Comparison of ENCODE assay signal across 28 mouse cellular contexts in the genomic region with DNA sequence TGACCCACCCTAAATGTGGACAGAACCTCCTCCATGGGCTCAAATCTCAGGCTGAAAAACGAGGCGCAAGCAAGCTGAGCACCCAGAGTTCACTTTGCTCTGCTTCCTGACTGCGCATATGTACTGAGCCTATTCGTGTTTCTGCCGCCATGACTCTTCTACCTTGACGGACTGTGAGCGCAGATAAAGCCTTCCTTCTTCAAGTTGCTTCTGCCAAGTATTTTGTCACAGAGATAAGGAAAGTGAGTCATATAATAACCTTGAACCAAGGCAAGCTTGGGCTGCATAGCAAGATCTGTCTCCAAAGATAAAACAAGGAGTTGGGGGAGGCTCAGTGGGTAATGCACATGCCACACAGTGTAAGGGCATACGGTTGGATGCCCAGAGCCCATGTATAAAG. TPM values are rescaled to one million over a fixed set of nuclear protein-coding genes. Genes with fewer than 3 reads are reported as not detected.
DNase-seq lines count a peak whose midpoint lies in the region; ATAC-seq and TF ChIP-seq lines count a peak whose summit lies in the region.
"Had no signal": no experiment of that assay in that cellular context is flagged by ENCODE, and none has a peak within 500 bp of the region (broad histone marks: within the 10 kb centered on the region; RNA-seq: fewer than 3 reads in every experiment).

No protein-coding gene starts in this region.

- no peak overlapping the region for H3K9ac ChIP-seq in stomach, embryonic 15.5 days
- H3K9ac ChIP-seq in stomach, postnatal 0 days (ENCODE audit: low read length) = no peak overlapping the region
- H3K9ac ChIP-seq in liver, embryonic 13.5 days = peak overlapping the region; percentile 42
- H3K9ac ChIP-seq: embryonic facial prominence, embryonic 12.5 days; heart, embryonic 15.5 days; limb, embryonic 15.5 days; neural tube, embryonic 15.5 days had no signal

- DNase-seq in stomach, postnatal 0 days (ENCODE audit: low spot score) = no peak
- DNase-seq in liver, embryonic 13.5 days = peak; percentile 52
- no peak for DNase-seq in layer of hippocampus, adult 8-10 months (ENCODE audit: low spot score in 2 of 2)
- no peak for DNase-seq in midbrain, embryonic 10.5 days (ENCODE audit: low spot score)
- no peak for DNase-seq in kidney, adult 11 months
- DNase-seq in gastrocnemius, adult 8-10 months (ENCODE audit: low spot score in 2 of 2) = no peak
- DNase-seq: adrenal gland, postnatal 36 days; B cell, adult 2 months; cerebellum, adult 8-10 months; gastrocnemius, postnatal 10 days; heart, postnatal 4 days; kidney, adult 18-20 months; right cerebral cortex, postnatal 14 days; spleen, adult 18-20 months; thymus, adult 2 months had no signal

- WGBS in stomach, embryonic 15.5 days = 81% methylated on average over 8 of the region's 8 CpGs
- 89% methylated on average over 8 of the region's 8 CpGs for WGBS in stomach, postnatal 0 days
- 26% methylated on average over 8 of the region's 8 CpGs for WGBS in liver, embryonic 13.5 days (ENCODE audit: insufficient replicate concordance)
- 93% methylated on average over 8 of the region's 8 CpGs for WGBS in midbrain, embryonic 10.5 days

- no peak overlapping the region for H3K4me2 ChIP-seq in stomach, embryonic 15.5 days
- H3K4me2 ChIP-seq in stomach, postnatal 0 days (replicated peaks; ENCODE audit: low read depth) = no peak overlapping the region
- H3K4me2 ChIP-seq in liver, embryonic 13.5 days = peak overlapping the region; percentile 33
- H3K4me2 ChIP-seq: embryonic facial prominence, embryonic 12.5 days; heart, embryonic 15.5 days; limb, embryonic 15.5 days; neural tube, embryonic 15.5 days had no signal

- H3K36me3 ChIP-seq in stomach, embryonic 15.5 days = no peaks in the 10 kb centered on the region
- H3K36me3 ChIP-seq in stomach, postnatal 0 days (ENCODE audit: control insufficient read depth, insufficient read depth, low read length) = no peaks in the 10 kb centered on the region
- no peaks in the 10 kb centered on the region for H3K36me3 ChIP-seq in liver, embryonic 13.5 days
- no peaks in the 10 kb centered on the region for H3K36me3 ChIP-seq in midbrain, embryonic 10.5 days
- H3K36me3 ChIP-seq: embryonic facial prominence, embryonic 12.5 days; forebrain, embryonic 10.5 days; heart, embryonic 15.5 days; limb, embryonic 15.5 days; neural tube, embryonic 15.5 days had no signal

- no peak overlapping the region for H3K27ac ChIP-seq in stomach, embryonic 15.5 days
- no peak overlapping the region for H3K27ac ChIP-seq in stomach, postnatal 0 days (replicated peaks)
- H3K27ac ChIP-seq in liver, embryonic 13.5 days = peak overlapping the region; percentile 83
- no peak overlapping the region for H3K27ac ChIP-seq in midbrain, embryonic 10.5 days (replicated peaks)
- H3K27ac ChIP-seq: embryonic facial prominence, embryonic 12.5 days; forebrain, embryonic 10.5 days; heart, embryonic 15.5 days; hindbrain, postnatal 0 days; kidney, postnatal 0 days; layer of hippocampus, adult 2 months; neural tube, embryonic 15.5 days had no signal

- H3K4me3 ChIP-seq in stomach, embryonic 15.5 days (replicated peaks) = no peak overlapping the region
- no peak overlapping the region for H3K4me3 ChIP-seq in stomach, postnatal 0 days (ENCODE audit: low read depth, low read length)
- H3K4me3 ChIP-seq in liver, embryonic 13.5 days (replicated peaks) = no peak overlapping the region
- H3K4me3 ChIP-seq in midbrain, embryonic 10.5 days = no peak overlapping the region
- H3K4me3 ChIP-seq: embryonic facial prominence, embryonic 12.5 days; forebrain, embryonic 10.5 days; heart, embryonic 15.5 days; layer of hippocampus, adult 2 months; limb, embryonic 15.5 days; megakaryocyte, embryonic 14.5 days; neural tube, embryonic 15.5 days had no signal

- peak; percentile 35; the same call in 1 of the 2 replicates for ATAC-seq in stomach, embryonic 15.5 days (ENCODE audit: insufficient read depth, low FRiP score, low read depth)
- no peak for ATAC-seq in stomach, postnatal 0 days (ENCODE audit: low FRiP score, low TSS enrichment)
- peak; percentile 77 for ATAC-seq in erythroblast, adult 5-6 weeks (replicated peaks; ENCODE audit: low FRiP score, poor library complexity, severe bottlenecking)
- peak; percentile 77 for ATAC-seq in liver, embryonic 13.5 days (ENCODE audit: low read depth)
- ATAC-seq: hindbrain, postnatal 0 days; lung, postnatal 0 days; midbrain, embryonic 16.5 days had no signal

- no peak for TF ChIP-seq EP300 in stomach, postnatal 0 days (optimal IDR thresholded peaks at IDR 0.05)

- TF ChIP-seq CTCF in stomach, postnatal 0 days (IDR thresholded peaks at IDR 0.05; ENCODE audit: low read depth) = no peak

- H3K9me3 ChIP-seq in stomach, embryonic 15.5 days = no peaks in the 10 kb centered on the region
- no peaks in the 10 kb centered on the region for H3K9me3 ChIP-seq in stomach, postnatal 0 days (ENCODE audit: control insufficient read depth, low read length)
- H3K9me3 ChIP-seq in liver, embryonic 13.5 days (replicated peaks) = 0 out of 2 replicates have a peak, but pooled peaks cover 5% of the 10 kb centered on the region
- no peaks in the 10 kb centered on the region for H3K9me3 ChIP-seq in midbrain, embryonic 10.5 days (replicated peaks)
- H3K9me3 ChIP-seq: embryonic facial prominence, embryonic 12.5 days; forebrain, embryonic 10.5 days; heart, embryonic 15.5 days; limb, embryonic 15.5 days; neural tube, embryonic 15.5 days had no signal

- H3K27me3 ChIP-seq in stomach, embryonic 15.5 days (replicated peaks) = no peaks in the 10 kb centered on the region
- H3K27me3 ChIP-seq in stomach, postnatal 0 days (ENCODE audit: control insufficient read depth, insufficient read depth, low read length) = no peaks in the 10 kb centered on the region
- H3K27me3 ChIP-seq in liver, embryonic 13.5 days = no peaks in the 10 kb centered on the region
- H3K27me3 ChIP-seq in midbrain, embryonic 10.5 days (ENCODE audit: low read depth, poor library complexity, severe bottlenecking) = no peaks in the 10 kb centered on the region
- H3K27me3 ChIP-seq: embryonic facial prominence, embryonic 12.5 days; heart, embryonic 15.5 days; limb, embryonic 15.5 days; megakaryocyte, embryonic 14.5 days; neural tube, embryonic 15.5 days had no signal

- H3K4me1 ChIP-seq in stomach, embryonic 15.5 days = no peaks in the 10 kb centered on the region
- no peaks in the 10 kb centered on the region for H3K4me1 ChIP-seq in stomach, postnatal 0 days (replicated peaks; ENCODE audit: control insufficient read depth, insufficient read depth)
- H3K4me1 ChIP-seq in liver, embryonic 13.5 days (replicated peaks) = peaks cover 68% of the 10 kb centered on the region
- peaks cover 16% of the 10 kb centered on the region for H3K4me1 ChIP-seq in midbrain, embryonic 10.5 days
- H3K4me1 ChIP-seq: embryonic facial prominence, embryonic 12.5 days; neural tube, embryonic 15.5 days had no signal

RNA-seq across cellular contexts. Expression of gene Nsmce1, which starts 25.3 kb away (rescaled TPM):
- polyA plus RNA-seq in stomach, embryonic 15.5 days (2015; fragmentation: Nextera tagmentation; extraction: Ambion mirVana) = 111 and 121 TPM in 2 replicates
- 77.0 and 77.9 TPM in 2 replicates for polyA plus RNA-seq in stomach, postnatal 0 days (2015; fragmentation: Nextera tagmentation; extraction: Ambion mirVana)
- total RNA-seq in erythroblast, adult 5-6 weeks (2015; ENCODE audit: low replicate concordance) = 21.7 and 24.0 TPM in 2 replicates
- total RNA-seq in erythroblast, adult 5-6 weeks (2017; ENCODE audit: low replicate concordance) = 12.8 and 18.6 TPM in 2 replicates
- polyA plus RNA-seq in liver, embryonic 13.5 days (2015; fragmentation: Nextera tagmentation; extraction: Ambion mirVana) = 97.4 and 102 TPM in 2 replicates
- total RNA-seq in layer of hippocampus, adult 8-10 months (2022) = 10 to 100 TPM; 14.7 to 17.3 (median 15.9) TPM
- polyA plus RNA-seq in midbrain, embryonic 10.5 days (2016; fragmentation: Nextera tagmentation; extraction: Ambion mirVana) = 129 and 133 TPM in 2 replicates
- total RNA-seq in gastrocnemius, adult 8-10 months (2022) = 10 to 100 TPM in 3 of 4 experiments, 1 to 10 TPM in 1; 10.0 to 10.9 (median 10.3) TPM

RNA-seq across cellular contexts. Expression of gene Il4ra, which starts 35.2 kb away (rescaled TPM):
- polyA plus RNA-seq in stomach, embryonic 15.5 days (2015; fragmentation: Nextera tagmentation; extraction: Ambion mirVana) = 9.5 and 10.1 TPM in 2 replicates
- polyA plus RNA-seq in stomach, postnatal 0 days (2015; fragmentation: Nextera tagmentation; extraction: Ambion mirVana) = 13.4 and 13.9 TPM in 2 replicates
- total RNA-seq in erythroblast, adult 5-6 weeks (2015; ENCODE audit: low replicate concordance) = 1.3 and 6.1 TPM in 2 replicates
- 4.0 and 6.1 TPM in 2 replicates for total RNA-seq in erythroblast, adult 5-6 weeks (2017; ENCODE audit: low replicate concordance)
- 2.9 and 3.1 TPM in 2 replicates for polyA plus RNA-seq in liver, embryonic 13.5 days (2015; fragmentation: Nextera tagmentation; extraction: Ambion mirVana)
- total RNA-seq in layer of hippocampus, adult 8-10 months (2022) = 10 to 100 TPM in 2 of 4 experiments, 1 to 10 TPM in 2; 4.8 to 12.4 (median 8.4) TPM
- polyA plus RNA-seq in midbrain, embryonic 10.5 days (2016; fragmentation: Nextera tagmentation; extraction: Ambion mirVana) = 5.5 and 6.9 TPM in 2 replicates
- 1 to 10 TPM; 2.5 to 6.2 (median 3.5) TPM for total RNA-seq in gastrocnemius, adult 8-10 months (2022)
